Mouse (Mus musculus) embryonic facial prominence, embryonic 11.5 days (tissue): Measurements from ENCODE around the gene Speer4c. TPM values are rescaled to one million over a fixed set of nuclear protein-coding genes. Genes with fewer than 3 reads are reported as not detected.
"Not testable (repeated sequence)": the region's sequence is repeated elsewhere in the genome, so short reads cannot be mapped to it uniquely, and the experiment has no call there.

Source experiments
- ATAC-seq: fragments of 200-750 bp; cut with Nextera tagmentation; replicated peaks from 2 replicates; pipeline ENCODE4 v1.8.0; 2017; ENCODE audit warnings: low read depth; ENCODE audit not compliant: insufficient number of reproducible peaks, low FRiP score, low TSS enrichment
- DNase-seq: peaks from one replicate; pipeline ENCODE4 v3.0.0-alpha.2; 2015; ENCODE audit warnings: low spot score
- H3K27ac ChIP-seq: fragments of 300-500 bp; sonication (generic); replicated peaks from 2 replicates; pipeline ENCODE4 v1.5.1; 2014; ENCODE audit warnings: mild to moderate bottlenecking, low read depth, low read length, control low read depth
- H3K27me3 ChIP-seq: fragments of 300-500 bp; sonication (generic); 2 replicates; pipeline ENCODE4 v1.6.1; 2014; ENCODE audit warnings: mild to moderate bottlenecking, low read length, moderate library complexity, mixed read lengths; ENCODE audit not compliant: control insufficient read depth, insufficient read depth
- H3K36me3 ChIP-seq: fragments of 300-500 bp; sonication (generic); replicated peaks from 2 replicates; pipeline ENCODE4 v1.6.1; 2014; ENCODE audit warnings: low read depth, mild to moderate bottlenecking, low read length, moderate library complexity, mixed read lengths; ENCODE audit not compliant: control insufficient read depth, insufficient read depth
- H3K4me1 ChIP-seq: fragments of 300-500 bp; sonication (generic); 2 replicates; pipeline ENCODE4 v1.6.1; 2014; ENCODE audit warnings: low read length, mixed read lengths; ENCODE audit not compliant: control insufficient read depth, insufficient read depth
- H3K4me2 ChIP-seq: fragments of 300-500 bp; sonication (generic); 2 replicates; pipeline ENCODE4 v1.6.1; 2014; ENCODE audit warnings: low read depth, mild to moderate bottlenecking, control low read depth, low read length, moderate library complexity
- H3K4me3 ChIP-seq: fragments of 300-500 bp; sonication (generic); 2 replicates; pipeline ENCODE4 v1.5.1; 2014; ENCODE audit warnings: low read depth, low read length, control low read depth
- H3K9ac ChIP-seq: fragments of 300-500 bp; sonication (generic); replicated peaks from 2 replicates; pipeline ENCODE4 v1.6.1; 2014; ENCODE audit warnings: mild to moderate bottlenecking, control low read depth, low read length
- H3K9me3 ChIP-seq: fragments of 300-500 bp; sonication (generic); replicated peaks from 2 replicates; pipeline ENCODE4 v1.6.1; 2016; ENCODE audit warnings: mild to moderate bottlenecking, low read length, inconsistent platforms, mixed read lengths; ENCODE audit not compliant: control insufficient read depth
- WGBS: fragments of 180-500 bp; shearing (Covaris S2); extraction: QIAGEN DNeasy Blood & Tissue Kit; methylation state at CpG from one replicate; pipeline ENCODE4 v1.1.7; 2014; 5-methylcytosine and 5-hydroxymethylcytosine counted together
- polyA plus RNA-seq: library from polyadenylated mRNA; unstranded; fragments of >200 nt; fragmentation: Nextera tagmentation; extraction: Ambion mirVana; gene quantifications from 2 replicates; pipeline ENCODE4 v1.2.1, GENCODE M21; 2014

The Speer4c gene
- polyA plus RNA-seq: not detected in 2 replicates

DNA sequence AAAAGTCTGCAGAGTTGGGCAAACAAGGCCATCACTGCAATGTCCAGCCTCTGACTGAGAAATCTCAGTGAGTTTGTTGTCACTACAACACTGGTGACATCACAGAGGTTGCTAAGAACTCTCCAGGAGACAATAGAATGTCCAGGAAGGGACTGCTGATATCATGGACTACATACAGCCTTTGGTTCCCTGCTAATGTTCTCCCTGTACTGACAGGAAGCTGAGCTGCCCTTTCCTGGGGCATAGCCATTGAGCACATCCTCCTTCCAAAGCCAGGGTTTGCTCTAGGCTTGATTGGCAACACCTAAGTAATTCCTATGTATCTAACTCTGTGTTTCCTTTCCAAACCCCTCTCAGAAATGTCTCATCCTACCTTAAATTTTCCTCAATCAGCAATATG, at the start of gene Speer4c:
Gene Speer4c (minus strand): TSS at position 101 of the 400 bp plus-strand sequence.
- not testable (repeated sequence) for H3K27me3 ChIP-seq, H3K9ac ChIP-seq, H3K36me3 ChIP-seq, ATAC-seq, H3K4me2 ChIP-seq, H3K4me3 ChIP-seq, H3K27ac ChIP-seq, H3K9me3 ChIP-seq, DNase-seq, H3K4me1 ChIP-seq

DNA sequence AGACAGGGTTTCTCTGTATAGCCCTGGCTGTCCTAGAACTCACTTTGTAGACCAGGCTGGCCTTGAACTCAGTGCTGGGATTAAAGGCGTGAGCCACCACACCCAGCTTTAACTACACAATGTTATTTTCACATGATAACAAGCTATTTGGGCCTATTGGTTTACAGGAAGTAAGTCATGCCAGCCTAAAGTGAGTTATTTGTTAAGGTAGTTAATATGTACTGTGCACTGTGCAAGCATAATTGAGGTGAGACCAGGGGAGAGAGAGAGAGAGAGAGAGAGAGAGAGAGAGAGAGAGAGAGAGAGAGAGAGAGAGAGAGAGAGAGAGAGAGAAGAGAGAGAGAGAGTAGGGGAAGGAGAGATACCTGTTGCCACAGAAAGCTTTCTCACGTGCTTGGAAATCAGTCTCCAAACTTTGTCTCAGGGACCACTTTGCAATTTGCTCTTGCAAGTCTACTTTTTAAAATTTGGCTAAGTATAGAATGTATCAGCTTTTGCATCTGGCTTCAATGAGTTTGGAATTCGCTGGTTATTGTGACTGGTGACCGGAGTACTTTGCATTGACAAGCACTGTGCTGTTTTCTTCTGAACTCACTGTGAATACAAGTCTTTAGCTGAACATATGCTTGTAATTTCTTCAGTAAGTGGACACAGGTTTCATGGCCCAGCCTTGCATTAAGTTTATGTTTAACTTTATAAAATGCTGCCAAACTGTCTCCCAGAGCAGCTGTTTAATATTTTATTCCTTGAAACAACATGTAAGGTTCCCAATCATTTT, 33.6 kb upstream of the Speer4c start:
- H3K27ac ChIP-seq: peak overlapping the region; percentile 52

DNA sequence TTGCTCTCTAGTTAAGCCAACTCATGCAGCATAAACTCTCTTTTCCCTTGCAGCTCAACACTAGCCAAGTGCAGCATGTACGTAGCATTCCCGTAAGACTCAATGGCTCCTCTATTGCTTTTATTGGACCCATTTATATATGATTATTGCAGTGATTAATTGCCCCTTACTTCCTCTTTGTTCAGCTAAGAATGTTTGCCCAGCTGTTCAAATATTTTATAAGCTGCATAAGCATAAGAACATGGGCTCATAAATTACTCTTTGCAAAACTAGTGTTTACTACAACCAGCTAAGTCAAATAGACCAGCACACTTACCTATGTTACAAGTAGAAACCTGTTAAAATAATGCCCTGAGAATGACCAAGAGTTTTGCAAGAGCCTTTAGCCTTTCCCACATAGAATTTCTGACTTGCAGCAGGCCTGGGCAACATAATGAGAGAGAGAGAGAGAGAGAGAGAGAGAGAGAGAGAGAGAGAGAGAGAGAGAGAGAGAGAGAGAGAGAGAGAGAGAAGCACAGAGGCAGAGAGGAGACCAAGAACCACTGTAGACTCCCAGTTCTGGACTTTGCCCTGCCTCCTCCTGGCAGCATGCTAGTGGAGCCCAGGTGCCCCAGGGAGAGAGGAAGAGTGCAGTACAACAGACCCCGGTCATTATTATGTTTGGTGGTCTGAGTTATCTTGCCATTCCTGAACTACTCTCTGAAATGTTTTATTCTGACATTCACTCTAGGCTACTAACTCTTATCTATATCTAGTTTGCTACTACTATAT, 20.2 kb upstream of the Speer4c start:
- no peak overlapping the region for H3K4me2 ChIP-seq
- no peak overlapping the region for H3K27ac ChIP-seq
- H3K27me3 ChIP-seq: no peaks in the 10 kb centered on the region
- DNase-seq (no peak), ATAC-seq (no peak)
- no peaks in the 10 kb centered on the region for H3K4me1 ChIP-seq
- 82% methylated on average over 3 of the region's 3 CpGs for WGBS
- H3K9ac ChIP-seq: no peak overlapping the region
- no peaks in the 10 kb centered on the region for H3K9me3 ChIP-seq
- no peaks in the 10 kb centered on the region for H3K36me3 ChIP-seq
- H3K4me3 ChIP-seq: no peak overlapping the region

More for the DNA sequence above, 33.6 kb upstream of the Speer4c start:
- Histone ChIP-seq H3K9ac (no peak overlapping the region), H3K4me2 (no peak overlapping the region), H3K4me3 (no peak overlapping the region), H3K27me3 (no peaks in the 10 kb centered on the region), H3K9me3 (no peaks in the 10 kb centered on the region), H3K36me3 (no peaks in the 10 kb centered on the region), H3K4me1 (no peaks in the 10 kb centered on the region)
- WGBS: 33% methylated on average over 4 of the region's 4 CpGs
- ATAC-seq: peak; percentile 59
- DNase-seq: peak; percentile 89

DNA sequence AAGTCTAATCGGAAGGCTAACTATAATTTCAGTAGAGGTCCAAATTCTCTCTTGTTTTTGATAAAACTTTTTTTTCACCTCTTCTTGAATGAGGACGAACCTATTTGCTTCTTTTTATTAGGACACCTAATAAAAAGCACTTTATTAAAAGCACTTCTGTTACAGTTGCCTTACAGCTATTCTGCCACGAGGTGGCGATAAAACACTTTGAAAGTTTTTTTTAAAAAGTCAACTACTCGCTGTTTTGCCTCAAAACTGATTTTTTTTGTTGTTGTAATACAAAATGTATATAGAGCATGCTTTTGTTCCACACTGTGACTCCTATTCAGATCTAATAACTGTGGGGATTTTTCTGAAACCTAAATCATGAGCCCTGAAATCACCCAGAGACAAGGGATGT, 11.2 kb downstream of the Speer4c start:
- not testable (repeated sequence) for H3K4me3 ChIP-seq, H3K4me1 ChIP-seq, H3K27ac ChIP-seq, H3K4me2 ChIP-seq, H3K9ac ChIP-seq, H3K9me3 ChIP-seq, H3K27me3 ChIP-seq, ATAC-seq, H3K36me3 ChIP-seq
- peak; percentile 27 for DNase-seq
- WGBS: 24% methylated on average over 5 of the region's 5 CpGs

DNA sequence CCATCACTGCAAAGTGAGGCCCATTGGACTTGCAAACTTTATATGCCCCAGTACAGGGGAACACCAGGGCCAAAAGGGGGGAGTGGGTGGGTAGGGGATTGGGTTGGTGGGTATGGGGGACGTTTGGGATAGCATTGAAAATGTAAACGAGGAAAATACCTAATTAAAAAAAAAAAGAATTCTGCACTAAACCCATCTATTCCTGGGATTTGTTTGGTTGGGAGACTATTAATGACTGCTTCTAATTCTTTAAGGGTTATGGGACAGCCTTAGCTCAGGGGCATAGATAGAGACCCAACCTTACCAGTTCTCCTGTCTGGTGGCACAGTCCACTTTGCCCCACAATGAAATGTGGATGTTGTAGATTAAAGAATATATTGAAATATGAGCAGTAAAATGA, 16.4 kb downstream of the Speer4c start:
- H3K4me2 ChIP-seq, H3K9ac ChIP-seq, H3K27ac ChIP-seq, H3K9me3 ChIP-seq, H3K4me1 ChIP-seq, H3K4me3 ChIP-seq, H3K27me3 ChIP-seq, DNase-seq, ATAC-seq, H3K36me3 ChIP-seq: not testable (repeated sequence)
- WGBS: 44% methylated on average over 2 of the region's 2 CpGs

DNA sequence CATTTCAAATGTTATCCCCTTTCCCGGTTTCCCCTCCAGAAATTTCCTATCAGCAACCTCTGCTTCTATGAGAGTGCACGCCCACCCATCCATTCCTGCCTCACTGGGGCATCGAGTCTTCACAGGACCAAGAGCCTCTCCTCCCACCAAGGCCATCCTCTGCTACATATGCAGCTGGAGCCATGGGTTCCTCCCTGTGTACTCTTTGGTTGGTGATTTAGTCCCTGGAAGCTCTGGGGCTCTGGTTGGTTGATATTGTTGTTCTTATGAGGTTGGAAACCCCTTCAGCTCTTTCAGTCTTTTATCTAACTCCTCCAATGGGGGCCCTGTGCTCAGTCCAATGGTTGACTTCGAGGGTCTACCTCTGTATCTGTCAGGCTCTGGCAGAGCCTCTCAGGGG, 22.2 kb downstream of the Speer4c start:
- H3K27ac ChIP-seq, H3K4me1 ChIP-seq, DNase-seq, H3K36me3 ChIP-seq, H3K4me2 ChIP-seq, H3K4me3 ChIP-seq, H3K9ac ChIP-seq, H3K9me3 ChIP-seq, H3K27me3 ChIP-seq, ATAC-seq: not testable (repeated sequence)
- 86% methylated on average over 4 of the region's 4 CpGs for WGBS

DNA sequence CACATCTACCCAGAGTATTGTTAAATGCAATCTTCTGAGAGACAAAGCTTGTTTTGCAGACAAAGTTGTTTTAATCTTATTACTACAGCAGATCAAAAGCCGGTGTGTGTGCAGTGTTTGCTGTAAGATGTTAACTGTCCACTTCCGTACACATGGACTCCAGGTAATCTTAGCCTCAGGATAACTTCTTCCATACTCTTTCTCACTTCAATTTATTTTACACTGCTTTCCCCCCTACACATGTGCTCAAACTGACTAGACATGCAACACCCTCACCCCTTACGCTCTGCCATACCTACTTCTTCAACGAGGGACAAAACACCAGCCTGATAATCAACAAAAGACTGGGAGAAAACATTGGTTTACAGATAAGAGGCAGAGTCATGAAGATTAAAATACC, 23.2 kb downstream of the Speer4c start:
- H3K36me3 ChIP-seq, H3K9me3 ChIP-seq, H3K9ac ChIP-seq, H3K27ac ChIP-seq, H3K4me2 ChIP-seq, H3K4me1 ChIP-seq, H3K27me3 ChIP-seq, H3K4me3 ChIP-seq, ATAC-seq: not testable (repeated sequence)
- DNase-seq: peak; percentile 10
- WGBS: 74% methylated on average over 4 of the region's 4 CpGs

DNA sequence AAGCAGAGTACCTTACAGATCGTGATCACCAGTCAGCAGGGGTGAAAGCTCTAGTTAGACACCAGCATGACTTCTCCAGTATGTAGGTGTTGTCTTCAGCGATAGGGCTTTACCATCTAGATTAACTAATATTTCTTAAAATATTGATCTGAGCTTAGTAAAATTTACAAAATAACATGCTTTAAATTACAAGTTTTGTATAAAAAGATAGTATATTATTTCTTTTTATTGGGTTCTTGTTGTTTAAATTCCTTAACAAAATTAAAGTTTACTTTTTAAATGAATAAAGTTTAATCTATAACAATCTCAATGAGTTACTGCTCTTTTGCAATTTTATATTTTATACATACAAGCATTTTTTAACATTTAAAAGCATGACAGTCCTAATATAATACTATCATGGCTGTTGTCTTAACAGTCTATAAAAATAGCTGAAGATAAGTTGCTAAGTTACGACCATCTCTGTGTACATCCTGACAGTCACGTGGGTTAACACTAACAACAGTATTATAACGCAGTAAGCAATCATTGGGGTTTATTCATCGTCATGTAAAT, 24.3 kb downstream of the Speer4c start:
- ATAC-seq: peak; percentile 83
- not testable (repeated sequence) for H3K36me3 ChIP-seq, H3K9me3 ChIP-seq, H3K27me3 ChIP-seq, H3K4me3 ChIP-seq, DNase-seq, H3K27ac ChIP-seq, H3K4me1 ChIP-seq, H3K4me2 ChIP-seq, H3K9ac ChIP-seq
- 79% methylated on average over 6 of the region's 6 CpGs for WGBS
